Mouse (Mus musculus) forebrain, embryonic 11.5 days (tissue): ENCODE measurements around the gene Golga1. TPM values are rescaled to one million over a fixed set of nuclear protein-coding genes. Genes with fewer than 3 reads are reported as not detected.

ENCODE experiments used
- polyA plus RNA-seq: library from polyadenylated mRNA; unstranded; fragments of >200 nt; fragmentation: Nextera tagmentation; extraction: Ambion mirVana; gene quantifications from 2 replicates; pipeline ENCODE4 v1.2.1, GENCODE M21; 2014

Golga1 gene
- polyA plus RNA-seq, 1 experiment from 2014 or later: 34.4 TPM

Other genes starting within 250 kb of the Golga1 start
- gene Nr6a1, start 137.9 kb downstream of the Golga1 start, polyA plus RNA-seq: 2.9 and 3.1 TPM in 2 replicates
- gene Olfml2a, start 133.6 kb downstream of the Golga1 start, polyA plus RNA-seq: 2.6 TPM in 2 replicates
- 1.5 and 1.8 TPM in 2 replicates for gene Wdr38, start 68.1 kb downstream of the Golga1 start, polyA plus RNA-seq
- gene Arpc5l, start 60.2 kb downstream of the Golga1 start, polyA plus RNA-seq: 146 and 147 TPM in 2 replicates
- gene Rpl35, start 59.9 kb downstream of the Golga1 start, polyA plus RNA-seq: 901 and 1,011 TPM in 2 replicates
- 10.2 and 11.4 TPM in 2 replicates for gene Scai, start 125.2 kb upstream of the Golga1 start, polyA plus RNA-seq
- gene Ppp6c, start 160.9 kb upstream of the Golga1 start, polyA plus RNA-seq: 88.1 and 91.2 TPM in 2 replicates